Mouse (Mus musculus): ENCODE measurements around the gene Lurap1.

Lurap1 gene

DNA sequence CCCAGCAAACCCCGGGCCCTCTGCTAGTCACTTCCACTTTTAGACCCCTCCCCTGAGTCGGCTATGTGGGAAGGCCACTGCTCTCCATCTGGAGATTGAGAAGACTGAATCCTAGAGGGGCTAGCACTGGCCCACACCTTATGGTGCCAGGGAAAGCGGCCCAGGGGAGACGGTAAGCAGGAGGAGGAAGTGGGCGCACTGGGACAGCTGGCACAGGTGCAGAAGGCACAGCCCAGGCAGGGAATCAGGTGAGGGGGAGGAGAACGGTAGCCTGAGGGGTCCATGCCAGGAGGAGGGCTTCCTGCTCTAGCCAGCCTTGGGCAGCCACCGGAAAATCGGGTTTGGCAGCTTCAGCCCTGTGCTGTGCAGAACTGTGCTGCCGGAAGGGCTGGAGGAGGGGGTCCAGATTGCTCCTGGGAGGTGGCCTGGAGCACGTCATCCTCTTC lies 25.4 kb upstream of the Lurap1 start:
- Histone ChIP-seq H3K4me1 (replicated peaks; ENCODE audit: low read depth, low read length) (peaks cover 72% of the 10 kb centered on the region), H3K9me3 (ENCODE audit: low read length) (no peaks in the 10 kb centered on the region), H3K4me3 (replicated peaks; ENCODE audit: low read length) (peak overlapping the region; percentile 78), H3K36me3 (ENCODE audit: insufficient read depth, low read length) (no peaks in the 10 kb centered on the region), H3K27me3 (ENCODE audit: insufficient read depth, low read length) (no peaks in the 10 kb centered on the region)
- TF ChIP-seq NANOG (IDR thresholded peaks at IDR 0.05; ENCODE audit: borderline replicate concordance, low read length) (no peak), CTCF (conservative IDR thresholded peaks at IDR 0.05; ENCODE audit: low read length) (no peak), POU5F1 (IDR thresholded peaks at IDR 0.05; ENCODE audit: borderline replicate concordance, low read length) (no peak)

- H3K27me3 ChIP-seq (ENCODE audit: insufficient read depth, low read length), result no peaks in the 10 kb centered on the region
- TF ChIP-seq POU5F1 (IDR thresholded peaks at IDR 0.05; ENCODE audit: borderline replicate concordance, low read length) (no peak), NANOG (IDR thresholded peaks at IDR 0.05; ENCODE audit: borderline replicate concordance, low read length) (no peak), CTCF (conservative IDR thresholded peaks at IDR 0.05; ENCODE audit: low read length) (no peak)
- H3K4me1 ChIP-seq (replicated peaks; ENCODE audit: low read depth, low read length), result peaks cover 66% of the 10 kb centered on the region
- H3K4me3 ChIP-seq (replicated peaks; ENCODE audit: low read length), result peak overlapping the region; percentile 78
- no peaks in the 10 kb centered on the region for H3K36me3 ChIP-seq (ENCODE audit: insufficient read depth, low read length)
- H3K9me3 ChIP-seq (ENCODE audit: low read length), result no peaks in the 10 kb centered on the region
Observed at GRCm38 (mm10) chr4:116175711-116176542, 24.8 kb upstream of the Lurap1 start.

DNA sequence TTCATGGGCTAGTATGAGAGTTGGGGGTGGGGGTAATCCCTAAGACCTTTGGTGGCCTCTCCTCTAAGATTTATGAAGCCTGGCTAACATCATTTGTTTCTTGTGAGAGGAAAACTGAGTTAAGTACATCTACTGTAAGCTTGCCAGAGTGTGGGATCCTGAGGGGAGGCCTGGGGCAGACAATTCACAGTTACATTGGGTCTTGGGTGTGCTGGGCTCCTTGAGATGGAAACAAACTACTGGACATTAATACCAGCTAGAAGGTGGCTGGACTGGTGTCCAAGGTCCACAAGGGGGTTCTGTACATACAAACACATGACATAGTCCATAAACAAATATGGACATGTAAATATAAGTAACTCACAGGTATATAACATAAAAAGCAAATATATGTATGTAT lies 24.0 kb upstream of the Lurap1 start:
- TF ChIP-seq NANOG (IDR thresholded peaks at IDR 0.05; ENCODE audit: borderline replicate concordance, low read length), result no peak
- TF ChIP-seq CTCF (conservative IDR thresholded peaks at IDR 0.05; ENCODE audit: low read length), result no peak
- TF ChIP-seq POU5F1 (IDR thresholded peaks at IDR 0.05; ENCODE audit: borderline replicate concordance, low read length), result no peak
- no peaks in the 10 kb centered on the region for H3K27me3 ChIP-seq (ENCODE audit: insufficient read depth, low read length)
- no peaks in the 10 kb centered on the region for H3K36me3 ChIP-seq (ENCODE audit: insufficient read depth, low read length)
- H3K9me3 ChIP-seq (ENCODE audit: low read length), result no peaks in the 10 kb centered on the region
- H3K4me1 ChIP-seq (replicated peaks; ENCODE audit: low read depth, low read length), result peaks cover 71% of the 10 kb centered on the region
- no peak overlapping the region for H3K4me3 ChIP-seq (replicated peaks; ENCODE audit: low read length)

DNA sequence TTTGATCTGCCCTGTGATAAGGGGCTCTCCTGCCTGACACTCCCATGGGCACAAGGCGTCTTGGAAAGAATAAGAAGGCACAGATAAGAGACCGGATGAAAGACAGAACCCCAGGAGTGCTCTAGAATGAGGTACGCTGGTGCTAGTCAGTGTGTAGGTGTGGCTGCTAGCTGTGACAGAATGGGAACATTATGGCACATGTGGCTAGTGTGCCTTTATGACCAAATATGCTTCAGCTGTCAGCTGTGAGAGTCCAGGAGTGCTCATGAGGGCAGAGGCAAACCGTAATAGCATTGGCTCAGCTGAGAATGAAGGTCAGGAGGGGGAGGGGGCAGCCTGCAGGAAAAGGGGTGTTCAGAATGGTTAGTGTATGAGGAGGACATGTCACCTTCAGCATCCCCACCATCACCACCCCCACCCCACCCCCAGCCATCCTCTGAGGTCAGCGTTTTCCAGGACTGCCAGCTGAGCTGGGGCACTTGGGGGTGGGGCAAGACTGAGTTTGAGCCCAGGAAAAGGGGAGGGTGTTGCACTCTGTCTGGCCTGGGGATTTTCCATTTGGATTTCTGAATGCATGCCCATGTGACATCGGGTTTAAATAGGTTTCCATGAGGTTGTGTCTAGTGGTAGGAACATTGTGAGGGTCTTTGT lies 23.5 kb upstream of the Lurap1 start:
- Histone ChIP-seq H3K4me1 (replicated peaks; ENCODE audit: low read depth, low read length) (peaks cover 73% of the 10 kb centered on the region), H3K9me3 (ENCODE audit: low read length) (no peaks in the 10 kb centered on the region), H3K36me3 (ENCODE audit: insufficient read depth, low read length) (no peaks in the 10 kb centered on the region), H3K4me3 (replicated peaks; ENCODE audit: low read length) (no peak overlapping the region), H3K27me3 (ENCODE audit: insufficient read depth, low read length) (no peaks in the 10 kb centered on the region)
- TF ChIP-seq POU5F1 (IDR thresholded peaks at IDR 0.05; ENCODE audit: borderline replicate concordance, low read length), result no peak

- TF ChIP-seq NANOG (IDR thresholded peaks at IDR 0.05; ENCODE audit: borderline replicate concordance, low read length) (no peak), CTCF (conservative IDR thresholded peaks at IDR 0.05; ENCODE audit: low read length) (no peak), POU5F1 (IDR thresholded peaks at IDR 0.05; ENCODE audit: borderline replicate concordance, low read length) (no peak)
Observed at GRCm38 (mm10) chr4:116173752-116174151, 22.6 kb upstream of the Lurap1 start.

GRCm38 (mm10) chr4:116173072-116173471 lies 21.9 kb upstream of the Lurap1 start, which contains the start of the genes 1700042G07Rik and Gm49337:
Gene 1700042G07Rik (plus strand): TSS chr4:116173372.
Gene Gm49337 (plus strand): TSS chr4:116173384.
- Histone ChIP-seq H3K27me3 (ENCODE audit: insufficient read depth, low read length) (no peaks in the 10 kb centered on the region), H3K36me3 (ENCODE audit: insufficient read depth, low read length) (no peaks in the 10 kb centered on the region), H3K4me1 (replicated peaks; ENCODE audit: low read depth, low read length) (peaks cover 65% of the 10 kb centered on the region), H3K9me3 (ENCODE audit: low read length) (no peaks in the 10 kb centered on the region), H3K4me3 (replicated peaks; ENCODE audit: low read length) (no peak within 1 kb of the TSS; the same call in 1 of the 2 replicates)
- TF ChIP-seq CTCF (conservative IDR thresholded peaks at IDR 0.05; ENCODE audit: low read length) (no peak), NANOG (IDR thresholded peaks at IDR 0.05; ENCODE audit: borderline replicate concordance, low read length) (no peak), POU5F1 (IDR thresholded peaks at IDR 0.05; ENCODE audit: borderline replicate concordance, low read length) (no peak)

More at GRCm38 (mm10) chr4:116173752-116174151, 22.6 kb upstream of the Lurap1 start:
- Histone ChIP-seq H3K4me3 (replicated peaks; ENCODE audit: low read length) (no peak overlapping the region), H3K36me3 (ENCODE audit: insufficient read depth, low read length) (no peaks in the 10 kb centered on the region), H3K27me3 (ENCODE audit: insufficient read depth, low read length) (no peaks in the 10 kb centered on the region), H3K4me1 (replicated peaks; ENCODE audit: low read depth, low read length) (peaks cover 71% of the 10 kb centered on the region), H3K9me3 (ENCODE audit: low read length) (no peaks in the 10 kb centered on the region)

GRCm38 (mm10) chr4:116169353-116169672 lies 18.2 kb upstream of the Lurap1 start:
- no peaks in the 10 kb centered on the region for H3K27me3 ChIP-seq (ENCODE audit: insufficient read depth, low read length)
- H3K9me3 ChIP-seq (ENCODE audit: low read length), result no peaks in the 10 kb centered on the region
- H3K4me3 ChIP-seq (replicated peaks; ENCODE audit: low read length), result no peak overlapping the region
- H3K4me1 ChIP-seq (replicated peaks; ENCODE audit: low read depth, low read length), result peaks cover 62% of the 10 kb centered on the region
- H3K36me3 ChIP-seq (ENCODE audit: insufficient read depth, low read length), result no peaks in the 10 kb centered on the region
- TF ChIP-seq POU5F1 (IDR thresholded peaks at IDR 0.05; ENCODE audit: borderline replicate concordance, low read length) (no peak), CTCF (conservative IDR thresholded peaks at IDR 0.05; ENCODE audit: low read length) (no peak), NANOG (IDR thresholded peaks at IDR 0.05; ENCODE audit: borderline replicate concordance, low read length) (no peak)

GRCm38 (mm10) chr4:116168617-116169352 lies 17.6 kb upstream of the Lurap1 start:
- Histone ChIP-seq H3K36me3 (ENCODE audit: insufficient read depth, low read length) (no peaks in the 10 kb centered on the region), H3K4me1 (replicated peaks; ENCODE audit: low read depth, low read length) (peaks cover 62% of the 10 kb centered on the region), H3K9me3 (ENCODE audit: low read length) (no peaks in the 10 kb centered on the region), H3K27me3 (ENCODE audit: insufficient read depth, low read length) (no peaks in the 10 kb centered on the region), H3K4me3 (replicated peaks; ENCODE audit: low read length) (no peak overlapping the region)
- TF ChIP-seq POU5F1 (IDR thresholded peaks at IDR 0.05; ENCODE audit: borderline replicate concordance, low read length) (no peak), CTCF (conservative IDR thresholded peaks at IDR 0.05; ENCODE audit: low read length) (peak; percentile 50)
